Mouse (Mus musculus) spleen, adult 2 months (tissue): Measurements from ENCODE around the gene Rai1. TPM values are rescaled to one million over a fixed set of nuclear protein-coding genes. Genes with fewer than 3 reads are reported as not detected.

Experiments used
- DNase-seq, 2 experiments: peaks; one replicate each; pipeline versions ENCODE4 v3.0.0 to v3.0.0-alpha.2; 2012 to 2021; ENCODE audit warnings: low spot score in 2 of 2, low read depth in 1 of 2
- H3K27ac ChIP-seq: fragments of 200-500 bp; 2 replicates; pipeline ENCODE4 v1.5.1; 2012; ENCODE audit warnings: low read length, inconsistent platforms; ENCODE audit not compliant: insufficient read depth
- H3K27me3 ChIP-seq: fragments of 200-500 bp; 2 replicates; pipeline ENCODE4 v1.6.1; 2012; ENCODE audit warnings: mild to moderate bottlenecking, moderate library complexity, low read length, inconsistent platforms; ENCODE audit not compliant: control insufficient read depth, insufficient read depth
- H3K36me3 ChIP-seq: fragments of 200-500 bp; 2 replicates; pipeline ENCODE4 v1.6.1; 2012; ENCODE audit warnings: mild to moderate bottlenecking, low read length, inconsistent platforms; ENCODE audit not compliant: control insufficient read depth, insufficient read depth
- H3K4me1 ChIP-seq: fragments of 200-500 bp; 2 replicates; pipeline ENCODE4 v1.6.1; 2011; ENCODE audit warnings: inconsistent platforms; ENCODE audit not compliant: control insufficient read depth, insufficient read depth, insufficient read length
- H3K4me3 ChIP-seq: fragments of 200-500 bp; 2 replicates; pipeline ENCODE4 v1.5.1; 2011; ENCODE audit warnings: mild to moderate bottlenecking, inconsistent platforms; ENCODE audit not compliant: insufficient read depth, insufficient read length; ENCODE audit errors: extremely low read depth
- CTCF ChIP-seq: fragments of 200-500 bp; IDR thresholded peaks from 2 replicates; pipeline ENCODE4 v1.5.1; 2011; ENCODE audit warnings: mild to moderate bottlenecking, inconsistent platforms; ENCODE audit not compliant: insufficient read depth, insufficient read length, insufficient replicate concordance; ENCODE audit errors: extremely low read depth
- POLR2A ChIP-seq: fragments of 200-500 bp; IDR thresholded peaks from 2 replicates; pipeline ENCODE4 v1.6.1; 2011; ENCODE audit warnings: low read depth, low read length, inconsistent platforms
- WGBS: fragments of 180-500 bp; shearing (Covaris S2); methylation state at CpG from one replicate; pipeline ENCODE4 v1.1.7; 2018; 5-methylcytosine and 5-hydroxymethylcytosine counted together
- polyA plus RNA-seq: library from polyadenylated mRNA; depleted of rRNA; stranded (reverse); fragments of >200 nt; gene quantifications from 2 replicates; pipeline ENCODE4 v1.2.3, GENCODE M21; 2012; rRNA removed

The Rai1 gene
- polyA plus RNA-seq, 1 experiment: 36.0 TPM

- Histone ChIP-seq H3K27ac (peak overlapping the region; percentile 56), H3K27me3 (no peaks in the 10 kb centered on the region), H3K4me1 (peaks cover 4% of the 10 kb centered on the region; the same call in 1 of the 2 replicates), H3K36me3 (no peaks in the 10 kb centered on the region), H3K4me3 (no peak overlapping the region)
- WGBS: 75% methylated on average over 14 of the region's 14 CpGs
- DNase-seq: no peak
- TF ChIP-seq POLR2A: no peak
- TF ChIP-seq CTCF: no peak
These were observed 127.7 kb downstream of the Rai1 start for GRCm38 (mm10) chr11:60232441-60233058.

- Histone ChIP-seq H3K27me3 (no peaks in the 10 kb centered on the region), H3K4me1 (peaks cover 4% of the 10 kb centered on the region; the same call in 1 of the 2 replicates), H3K4me3 (no peak overlapping the region), H3K36me3 (no peaks in the 10 kb centered on the region), H3K27ac (0 out of 2 replicates have a peak overlapping the region, but pooled peaks have one; percentile 25)
- TF ChIP-seq POLR2A (no peak), CTCF (no peak)
- WGBS: 69% methylated on average over 8 of the region's 8 CpGs
- no peak for DNase-seq
These were observed 128.4 kb downstream of the Rai1 start for GRCm38 (mm10) chr11:60233235-60233634.

GRCm38 (mm10) chr11:60235351-60235750 lies 130.5 kb downstream of the Rai1 start:
- Histone ChIP-seq H3K27me3 (no peaks in the 10 kb centered on the region), H3K4me1 (peaks cover 4% of the 10 kb centered on the region; the same call in 1 of the 2 replicates), H3K36me3 (no peaks in the 10 kb centered on the region), H3K27ac (no peak overlapping the region), H3K4me3 (no peak overlapping the region)
- DNase-seq: no peak
- WGBS: 62% methylated on average over 5 of the region's 5 CpGs
- no peak for TF ChIP-seq POLR2A
- no peak for TF ChIP-seq CTCF

- H3K27me3 ChIP-seq: no peaks in the 10 kb centered on the region
- H3K36me3 ChIP-seq: peaks cover 1% of the 10 kb centered on the region; the same call in 1 of the 2 replicates
- WGBS: 89% methylated on average over 4 of the region's 4 CpGs
- TF ChIP-seq POLR2A: no peak
- TF ChIP-seq CTCF: no peak
- no peak overlapping the region for H3K4me3 ChIP-seq
- H3K4me1 ChIP-seq: no peaks in the 10 kb centered on the region
- H3K27ac ChIP-seq: no peak overlapping the region
- DNase-seq: no peak
These were observed 135.7 kb downstream of the Rai1 start for GRCm38 (mm10) chr11:60240509-60240908.

- Histone ChIP-seq H3K4me3 (no peak overlapping the region), H3K36me3 (peaks cover 1% of the 10 kb centered on the region; the same call in 1 of the 2 replicates), H3K4me1 (no peaks in the 10 kb centered on the region), H3K27ac (no peak overlapping the region), H3K27me3 (no peaks in the 10 kb centered on the region)
- no peak for TF ChIP-seq CTCF
- TF ChIP-seq POLR2A: no peak
- no peak for DNase-seq
- 83% methylated on average over 11 of the region's 11 CpGs for WGBS
These were observed 139.8 kb downstream of the Rai1 start for GRCm38 (mm10) chr11:60244503-60245143.

- Histone ChIP-seq H3K27me3 (no peaks in the 10 kb centered on the region), H3K27ac (no peak overlapping the region), H3K36me3 (no peaks in the 10 kb centered on the region; the same call in 1 of the 2 replicates), H3K4me1 (no peaks in the 10 kb centered on the region), H3K4me3 (no peak overlapping the region)
- DNase-seq: no peak
- TF ChIP-seq CTCF: no peak
- TF ChIP-seq POLR2A: no peak
These were observed 141.3 kb downstream of the Rai1 start for GRCm38 (mm10) chr11:60246077-60246476.

- Histone ChIP-seq H3K4me3 (no peak overlapping the region), H3K27ac (no peak overlapping the region), H3K36me3 (no peaks in the 10 kb centered on the region), H3K27me3 (no peaks in the 10 kb centered on the region), H3K4me1 (no peaks in the 10 kb centered on the region)
- WGBS: 40% methylated on average over 5 of the region's 5 CpGs
- DNase-seq: no peak
- TF ChIP-seq CTCF: no peak
- TF ChIP-seq POLR2A: no peak
These were observed 143.1 kb downstream of the Rai1 start for GRCm38 (mm10) chr11:60247753-60248550.

Other genes starting within 250 kb of the Rai1 start
- gene Med9, start 156.8 kb upstream of the Rai1 start, polyA plus RNA-seq: 8.0 and 12.3 TPM in 2 replicates
- gene Rasd1, start 140.1 kb upstream of the Rai1 start, polyA plus RNA-seq: 0.82 and 0.85 TPM in 2 replicates
- gene Pemt, start 58.5 kb upstream of the Rai1 start, polyA plus RNA-seq: 1.9 and 2.5 TPM in 2 replicates
- gene Srebf1, start 117.6 kb downstream of the Rai1 start, polyA plus RNA-seq: 106 and 140 TPM in 2 replicates
- gene Tom1l2, start 247.9 kb downstream of the Rai1 start, polyA plus RNA-seq: 28.1 and 36.8 TPM in 2 replicates
- 0.11 and 0.22 TPM in 2 replicates for gene Drc3, start 248.3 kb downstream of the Rai1 start, polyA plus RNA-seq